Mouse (Mus musculus) stomach, postnatal 0 days (tissue): ENCODE results near the gene Sept12.

Experiments used
- CTCF ChIP-seq: IDR thresholded peaks from 2 replicates; pipeline ENCODE4 v1.5.1; 2016; ENCODE audit warnings: antibody characterized with exemption, low read depth, mild to moderate bottlenecking, moderate library complexity
- EP300 ChIP-seq: optimal IDR thresholded peaks from 2 replicates; pipeline ENCODE3; 2016; ENCODE audit warnings: antibody characterized with exemption

GRCm38 (mm10) chr16:5012036-5013005 is 14.7 kb upstream of the Sept12 start:
- TF ChIP-seq EP300 (no peak), CTCF (no peak)
